Mouse (Mus musculus): Measurements from ENCODE around the gene Chrne. TPM values are rescaled to one million over a fixed set of nuclear protein-coding genes. Genes with fewer than 3 reads are reported as not detected.

Gene Chrne
- polyA plus RNA-seq, 1 experiment from 2014 or later: not detected

DNA sequence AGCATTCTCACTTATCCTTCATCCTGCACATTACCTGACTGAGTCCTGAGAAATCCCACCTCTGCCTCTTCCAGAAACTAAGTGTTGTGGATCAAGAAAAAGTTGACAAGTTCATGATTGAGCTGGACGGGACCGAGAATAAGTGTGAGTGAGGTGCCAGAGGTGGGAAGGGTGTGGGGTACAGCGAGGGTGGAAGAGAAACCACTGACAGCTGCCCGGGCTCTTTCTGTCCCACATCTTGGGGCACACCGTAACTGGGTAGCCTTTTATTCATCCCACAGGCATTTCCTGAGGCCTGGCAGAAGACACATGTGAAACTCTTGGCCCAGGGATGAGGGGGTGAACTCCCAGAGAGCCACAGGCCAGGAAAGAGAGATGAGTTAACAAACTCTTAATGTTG is 39.5 kb upstream of the Chrne start:
- no peak overlapping the region for H3K9ac ChIP-seq (ENCODE audit: low read length)
- H3K9me3 ChIP-seq (ENCODE audit: control insufficient read depth, low read length): no peaks in the 10 kb centered on the region
- no peak overlapping the region for H3K27ac ChIP-seq (ENCODE audit: low read depth, low read length)
- ATAC-seq (ENCODE audit: low FRiP score) (no peak), DNase-seq (ENCODE audit: low spot score, missing footprints) (no peak)
- WGBS: 90% methylated on average over 5 of the region's 5 CpGs
- 0 out of 2 replicates have a peak, but pooled peaks cover 5% of the 10 kb centered on the region for H3K36me3 ChIP-seq (ENCODE audit: control insufficient read depth, insufficient read depth, low read length)
- peaks cover 21% of the 10 kb centered on the region for H3K4me1 ChIP-seq (ENCODE audit: control insufficient read depth, insufficient read depth, low read length)
- no peaks in the 10 kb centered on the region for H3K27me3 ChIP-seq (ENCODE audit: control insufficient read depth, insufficient read depth, low read length)
- H3K4me2 ChIP-seq: no peak overlapping the region
- no peak overlapping the region for H3K4me3 ChIP-seq (ENCODE audit: low read depth, low read length)

DNA sequence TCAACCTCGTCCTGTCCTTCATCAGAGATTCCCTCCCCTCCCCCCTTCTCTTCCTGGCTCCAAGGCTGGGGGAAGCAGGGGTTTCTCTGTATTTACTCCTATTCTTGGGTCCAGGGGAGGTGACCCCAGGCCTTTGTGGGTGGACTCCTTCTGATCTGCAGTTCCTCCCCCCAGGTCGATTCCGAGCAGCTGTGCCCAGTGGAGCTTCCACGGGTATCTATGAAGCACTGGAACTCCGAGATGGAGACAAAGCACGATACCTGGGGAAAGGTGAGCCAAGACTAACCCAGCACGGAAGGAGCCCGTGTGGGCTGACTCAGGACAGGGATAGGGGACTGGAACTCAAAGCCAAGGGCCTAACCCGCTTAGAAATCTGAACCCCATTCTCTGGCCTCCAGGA is 39.0 kb upstream of the Chrne start:
- Histone ChIP-seq H3K4me2 (no peak overlapping the region), H3K36me3 (ENCODE audit: control insufficient read depth, insufficient read depth, low read length) (0 out of 2 replicates have a peak, but pooled peaks cover 2% of the 10 kb centered on the region), H3K9me3 (ENCODE audit: control insufficient read depth, low read length) (no peaks in the 10 kb centered on the region), H3K27me3 (ENCODE audit: control insufficient read depth, insufficient read depth, low read length) (no peaks in the 10 kb centered on the region), H3K4me1 (ENCODE audit: control insufficient read depth, insufficient read depth, low read length) (peaks cover 22% of the 10 kb centered on the region), H3K27ac (ENCODE audit: low read depth, low read length) (no peak overlapping the region), H3K4me3 (ENCODE audit: low read depth, low read length) (no peak overlapping the region), H3K9ac (ENCODE audit: low read length) (no peak overlapping the region)
- 58% methylated on average over 9 of the region's 9 CpGs for WGBS
- DNase-seq (ENCODE audit: low spot score, missing footprints) (no peak), ATAC-seq (ENCODE audit: low FRiP score) (no peak)

DNA sequence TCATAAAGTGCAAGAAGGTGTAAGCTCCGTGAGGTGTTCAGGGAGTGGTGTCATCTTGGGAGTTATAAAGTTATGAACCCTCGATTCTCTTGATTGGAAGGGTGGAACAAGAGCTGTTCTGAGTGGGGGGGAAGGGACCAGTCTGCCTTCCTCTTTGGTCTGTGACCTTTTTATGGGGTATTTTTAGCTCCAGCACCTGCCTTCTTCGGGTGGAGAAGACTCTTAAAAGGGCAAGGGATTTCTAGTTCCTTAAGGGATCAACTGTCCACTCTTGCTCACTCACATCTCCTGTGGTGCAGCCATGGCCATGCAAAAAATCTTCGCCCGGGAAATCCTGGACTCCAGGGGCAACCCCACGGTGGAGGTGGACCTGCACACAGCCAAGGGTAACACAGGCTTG is 38.6 kb upstream of the Chrne start:
- Histone ChIP-seq H3K27me3 (ENCODE audit: control insufficient read depth, insufficient read depth, low read length) (no peaks in the 10 kb centered on the region), H3K4me1 (ENCODE audit: control insufficient read depth, insufficient read depth, low read length) (peaks cover 27% of the 10 kb centered on the region), H3K27ac (ENCODE audit: low read depth, low read length) (no peak overlapping the region), H3K9me3 (ENCODE audit: control insufficient read depth, low read length) (no peaks in the 10 kb centered on the region), H3K36me3 (ENCODE audit: control insufficient read depth, insufficient read depth, low read length) (no peaks in the 10 kb centered on the region; the same call in 1 of the 2 replicates), H3K4me2 (no peak overlapping the region), H3K4me3 (ENCODE audit: low read depth, low read length) (no peak overlapping the region), H3K9ac (ENCODE audit: low read length) (no peak overlapping the region)
- WGBS: 55% methylated on average over 6 of the region's 6 CpGs
- no peak for ATAC-seq (ENCODE audit: low FRiP score)
- DNase-seq (ENCODE audit: low spot score, missing footprints): no peak

- Histone ChIP-seq H3K27me3 (ENCODE audit: control insufficient read depth, insufficient read depth, low read length) (no peaks in the 10 kb centered on the region), H3K9ac (ENCODE audit: low read length) (peak within 1 kb of the TSS; percentile 98), H3K4me2 (peak within 1 kb of the TSS; percentile 89), H3K4me1 (ENCODE audit: control insufficient read depth, insufficient read depth, low read length) (peaks cover 31% of the 10 kb centered on the region), H3K4me3 (ENCODE audit: low read depth, low read length) (peak within 1 kb of the TSS; percentile 99), H3K27ac (ENCODE audit: low read depth, low read length) (peak within 1 kb of the TSS; percentile 95), H3K9me3 (ENCODE audit: control insufficient read depth, low read length) (no peaks in the 10 kb centered on the region), H3K36me3 (ENCODE audit: control insufficient read depth, insufficient read depth, low read length) (no peaks in the 10 kb centered on the region; the same call in 1 of the 2 replicates)
- WGBS: 4% methylated on average over 3 of the region's 3 CpGs
- DNase-seq (ENCODE audit: low spot score, missing footprints): no peak
- no peak for ATAC-seq (ENCODE audit: low FRiP score)
These were observed 37.9 kb upstream of the Chrne start, which contains the start of gene Eno3 for GRCm38 (mm10) chr11:70656964-70657363. TSS of gene Eno3 (plus strand) at chr11:70657202.

- Histone ChIP-seq H3K4me3 (ENCODE audit: low read depth, low read length) (peak overlapping the region; percentile 99), H3K27me3 (ENCODE audit: control insufficient read depth, insufficient read depth, low read length) (no peaks in the 10 kb centered on the region), H3K9me3 (ENCODE audit: control insufficient read depth, low read length) (no peaks in the 10 kb centered on the region), H3K4me2 (peak overlapping the region; percentile 89), H3K4me1 (ENCODE audit: control insufficient read depth, insufficient read depth, low read length) (peaks cover 31% of the 10 kb centered on the region), H3K9ac (ENCODE audit: low read length) (peak overlapping the region; percentile 98), H3K36me3 (ENCODE audit: control insufficient read depth, insufficient read depth, low read length) (no peaks in the 10 kb centered on the region; the same call in 1 of the 2 replicates), H3K27ac (ENCODE audit: low read depth, low read length) (peak overlapping the region; percentile 95)
- 5% methylated on average over 16 of the region's 16 CpGs for WGBS
- DNase-seq (ENCODE audit: low spot score, missing footprints) (peak; percentile 93), ATAC-seq (ENCODE audit: low FRiP score) (no peak)
These were observed 37.5 kb upstream of the Chrne start for GRCm38 (mm10) chr11:70656456-70656927.

- Histone ChIP-seq H3K4me2 (peak overlapping the region; percentile 89), H3K27me3 (ENCODE audit: control insufficient read depth, insufficient read depth, low read length) (no peaks in the 10 kb centered on the region), H3K4me3 (ENCODE audit: low read depth, low read length) (peak overlapping the region; percentile 99), H3K4me1 (ENCODE audit: control insufficient read depth, insufficient read depth, low read length) (peaks cover 33% of the 10 kb centered on the region), H3K9me3 (ENCODE audit: control insufficient read depth, low read length) (no peaks in the 10 kb centered on the region), H3K36me3 (ENCODE audit: control insufficient read depth, insufficient read depth, low read length) (peaks cover 6% of the 10 kb centered on the region), H3K27ac (ENCODE audit: low read depth, low read length) (peak overlapping the region; percentile 95), H3K9ac (ENCODE audit: low read length) (peak overlapping the region; percentile 98)
- peak; percentile 92 for DNase-seq (ENCODE audit: low spot score, missing footprints)
- ATAC-seq (ENCODE audit: low FRiP score): no peak
- WGBS: under 1% methylated on average over 60 of the region's 61 CpGs
These were observed 36.8 kb upstream of the Chrne start for GRCm38 (mm10) chr11:70655571-70656455.

DNA sequence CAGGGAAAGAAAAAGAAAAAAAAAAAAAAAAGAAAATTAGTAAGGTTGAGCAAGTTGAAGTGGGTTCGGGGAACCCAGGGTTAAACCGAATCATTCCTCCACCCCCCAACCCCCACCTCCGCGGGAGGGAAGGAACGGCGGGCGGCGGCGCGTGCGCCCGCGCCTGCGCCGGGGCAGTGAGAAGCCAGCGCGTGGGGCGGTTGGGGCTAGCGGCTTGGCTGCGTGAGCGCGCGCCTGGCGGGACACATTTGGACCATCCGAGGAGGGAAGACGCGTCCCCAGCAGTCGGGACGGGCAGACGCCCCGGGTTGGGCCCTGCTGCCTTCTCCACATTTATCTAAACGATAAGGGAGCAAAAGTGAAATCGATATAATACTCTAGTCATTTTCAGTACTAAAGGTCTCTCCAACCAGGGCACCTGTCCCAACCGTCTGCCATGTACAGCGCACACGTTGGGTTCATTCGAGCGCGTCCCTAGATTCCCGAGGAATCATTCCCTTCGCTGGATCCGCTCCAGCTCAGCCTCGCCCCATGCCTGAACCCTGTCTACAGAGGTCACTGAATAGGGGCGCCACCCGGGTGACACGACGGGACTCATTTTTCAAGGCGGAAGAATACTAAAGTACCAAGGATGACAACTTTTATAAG is 36.0 kb upstream of the Chrne start:
- Histone ChIP-seq H3K9ac (ENCODE audit: low read length) (peak overlapping the region; percentile 98), H3K4me2 (peak overlapping the region; percentile 89), H3K27ac (ENCODE audit: low read depth, low read length) (peak overlapping the region; percentile 95), H3K4me3 (ENCODE audit: low read depth, low read length) (peak overlapping the region; percentile 99), H3K4me1 (ENCODE audit: control insufficient read depth, insufficient read depth, low read length) (peaks cover 33% of the 10 kb centered on the region), H3K9me3 (ENCODE audit: control insufficient read depth, low read length) (no peaks in the 10 kb centered on the region), H3K36me3 (ENCODE audit: control insufficient read depth, insufficient read depth, low read length) (peaks cover 8% of the 10 kb centered on the region), H3K27me3 (ENCODE audit: control insufficient read depth, insufficient read depth, low read length) (no peaks in the 10 kb centered on the region)
- peak; percentile 51 for ATAC-seq (ENCODE audit: low FRiP score)
- WGBS: under 1% methylated on average over 46 of the region's 48 CpGs
- DNase-seq (ENCODE audit: low spot score, missing footprints): peak; percentile 98

- peak within 1 kb of the TSS; percentile 89 for H3K4me2 ChIP-seq
- no peaks in the 10 kb centered on the region for H3K27me3 ChIP-seq (ENCODE audit: control insufficient read depth, insufficient read depth, low read length)
- peaks cover 12% of the 10 kb centered on the region for H3K36me3 ChIP-seq (ENCODE audit: control insufficient read depth, insufficient read depth, low read length)
- H3K4me1 ChIP-seq (ENCODE audit: control insufficient read depth, insufficient read depth, low read length): peaks cover 33% of the 10 kb centered on the region
- no peaks in the 10 kb centered on the region for H3K9me3 ChIP-seq (ENCODE audit: control insufficient read depth, low read length)
- peak; percentile 97 for DNase-seq (ENCODE audit: low spot score, missing footprints)
- ATAC-seq (ENCODE audit: low FRiP score): peak; percentile 51
- H3K27ac ChIP-seq (ENCODE audit: low read depth, low read length): peak within 1 kb of the TSS; percentile 95
- H3K9ac ChIP-seq (ENCODE audit: low read length): peak within 1 kb of the TSS; percentile 98
- peak within 1 kb of the TSS; percentile 99 for H3K4me3 ChIP-seq (ENCODE audit: low read depth, low read length)
- under 1% methylated on average over 56 of the region's 61 CpGs for WGBS
These were observed 35.3 kb upstream of the Chrne start, which contains the start of gene Pfn1 for GRCm38 (mm10) chr11:70654198-70654922. TSS of gene Pfn1 (minus strand) at chr11:70654644.
